Mouse (Mus musculus) myocyte (in vitro differentiated cells): ENCODE data around the gene B3gntl1. TPM values are rescaled to one million over a fixed set of nuclear protein-coding genes. Genes with fewer than 3 reads are reported as not detected.

Source experiments
- H3K27me3 ChIP-seq: one replicate; pipeline ENCODE4 v1.6.1; 2011; ENCODE audit not compliant: control insufficient read depth, insufficient read depth, insufficient read length
- H3K36me3 ChIP-seq: one replicate; pipeline ENCODE4 v1.6.1; 2011; ENCODE audit not compliant: control insufficient read depth, insufficient read depth
- H3K4me2 ChIP-seq: one replicate; pipeline ENCODE4 v1.6.1; 2011; ENCODE audit warnings: low read depth, control low read depth
- H3K4me3 ChIP-seq: one replicate; pipeline ENCODE4 v1.5.1; 2011; ENCODE audit warnings: mild to moderate bottlenecking, control low read depth, moderate library complexity
- H3K79me2 ChIP-seq: one replicate; pipeline ENCODE4 v1.6.1; 2011; ENCODE audit not compliant: control insufficient read depth, insufficient read depth
- H3ac ChIP-seq: one replicate; pipeline ENCODE4 v1.6.1; 2011; ENCODE audit not compliant: control insufficient read depth, insufficient read length
- CEBPB ChIP-seq: IDR thresholded peaks from 2 replicates; pipeline ENCODE4 v1.6.1; 2011; ENCODE audit warnings: mild to moderate bottlenecking, moderate library complexity; ENCODE audit not compliant: poor library complexity, insufficient read depth, severe bottlenecking
- E2F4 ChIP-seq: IDR thresholded peaks from one replicate; pipeline ENCODE4 v1.6.1; 2011; ENCODE audit warnings: mild to moderate bottlenecking, control low read depth, moderate library complexity; ENCODE audit not compliant: insufficient read depth
- MAX ChIP-seq: IDR thresholded peaks from one replicate; pipeline ENCODE4 v1.6.1; 2011; ENCODE audit warnings: low read depth, mild to moderate bottlenecking, control low read depth
- MYOD1 ChIP-seq, 3 experiments: IDR thresholded peaks; one replicate each; pipeline ENCODE4 v1.6.1; 2011; ENCODE audit warnings: control low read depth in 2 of 3, low read depth in 2 of 3, mild to moderate bottlenecking in 2 of 3, moderate library complexity in 1 of 3; ENCODE audit not compliant: insufficient read length in 2 of 3, control insufficient read depth in 1 of 3
- MYOG ChIP-seq, 3 experiments: IDR thresholded peaks; one replicate each; pipeline ENCODE4 v1.6.1; 2011; ENCODE audit warnings: control low read depth in 2 of 3, low read depth in 2 of 3, mild to moderate bottlenecking in 2 of 3; ENCODE audit not compliant: insufficient read length in 2 of 3, control insufficient read depth in 1 of 3, insufficient read depth in 1 of 3
- POLR2A ChIP-seq: IDR thresholded peaks from one replicate; pipeline ENCODE4 v1.6.1; 2011; ENCODE audit warnings: low read depth, mild to moderate bottlenecking, control low read depth, moderate library complexity; ENCODE audit not compliant: insufficient read length
- POLR2AphosphoS2 ChIP-seq: IDR thresholded peaks from one replicate; pipeline ENCODE4 v1.6.1; 2011; ENCODE audit warnings: low read depth, control low read depth; ENCODE audit not compliant: insufficient read length
- REST ChIP-seq: IDR thresholded peaks from one replicate; pipeline ENCODE4 v1.6.1; 2011; ENCODE audit warnings: mild to moderate bottlenecking, control low read depth, moderate library complexity; ENCODE audit not compliant: insufficient read depth, insufficient read length
- SRF ChIP-seq: IDR thresholded peaks from one replicate; pipeline ENCODE4 v1.6.1; 2011; ENCODE audit warnings: low read depth; ENCODE audit not compliant: control insufficient read depth, insufficient read length
- TCF12 ChIP-seq: IDR thresholded peaks from one replicate; pipeline ENCODE4 v1.6.1; 2011; ENCODE audit warnings: mild to moderate bottlenecking, control low read depth; ENCODE audit not compliant: poor library complexity, insufficient read depth, severe bottlenecking
- TCF3 ChIP-seq: IDR thresholded peaks from one replicate; pipeline ENCODE4 v1.6.1; 2011; ENCODE audit warnings: low read depth, control low read depth; ENCODE audit not compliant: insufficient read length
- USF1 ChIP-seq: IDR thresholded peaks from one replicate; pipeline ENCODE4 v1.6.1; 2011; ENCODE audit warnings: low read depth, mild to moderate bottlenecking, control low read depth, moderate library complexity
- polyA plus RNA-seq: library from polyadenylated mRNA; unstranded; fragments of >200 nt; fragmentation: generic; extraction: Trizol; gene quantifications from one replicate; pipeline ENCODE4 v1.2.1, GENCODE M21; 2012; ENCODE audit warnings: missing spikeins

Gene B3gntl1
- polyA plus RNA-seq, 1 experiment, result 5.4 TPM

- Histone ChIP-seq H3K27me3 (no peaks in the 10 kb centered on the region), H3K4me2 (no peak overlapping the region), H3K79me2 (no peaks in the 10 kb centered on the region), H3K4me3 (no peak overlapping the region), H3ac (no peak overlapping the region), H3K36me3 (no peaks in the 10 kb centered on the region)
- TF ChIP-seq POLR2A (no peak), MAX (no peak), MYOD1 (IDR thresholded peaks at IDR 0.05; ENCODE audit: control insufficient read depth in 1 of 3, insufficient read length in 2 of 3, low read depth in 2 of 3) (no peak), MYOG (IDR thresholded peaks at IDR 0.05; ENCODE audit: control insufficient read depth in 1 of 3, insufficient read depth in 1 of 3, insufficient read length in 2 of 3, low read depth in 2 of 3) (no peak), SRF (no peak), TCF3 (no peak), TCF12 (no peak), CEBPB (no peak), USF1 (no peak), POLR2AphosphoS2 (no peak), E2F4 (no peak), REST (no peak)
These were observed 3.9 kb upstream of the B3gntl1 start for GRCm38 (mm10) chr11:121676836-121677235.

GRCm38 (mm10) chr11:121673629-121674028, 676 bp upstream of the B3gntl1 start:
- no peak for TF ChIP-seq MAX
- TF ChIP-seq USF1, result no peak
- no peak for TF ChIP-seq MYOD1 (IDR thresholded peaks at IDR 0.05; ENCODE audit: control insufficient read depth in 1 of 3, insufficient read length in 2 of 3, low read depth in 2 of 3)
- TF ChIP-seq SRF, result no peak
- no peak for TF ChIP-seq TCF12
- TF ChIP-seq E2F4, result no peak
- no peak for TF ChIP-seq REST
- TF ChIP-seq MYOG (IDR thresholded peaks at IDR 0.05; ENCODE audit: control insufficient read depth in 1 of 3, insufficient read depth in 1 of 3, insufficient read length in 2 of 3, low read depth in 2 of 3), result no peak
- no peak for TF ChIP-seq TCF3
- no peaks in the 10 kb centered on the region for H3K27me3 ChIP-seq
- no peak overlapping the region for H3ac ChIP-seq
- H3K79me2 ChIP-seq, result no peaks in the 10 kb centered on the region
- H3K4me2 ChIP-seq, result peak overlapping the region; percentile 73
- no peaks in the 10 kb centered on the region for H3K36me3 ChIP-seq
- H3K4me3 ChIP-seq, result peak overlapping the region; percentile 54

GRCm38 (mm10) chr11:121672312-121672989, 502 bp downstream of the B3gntl1 start:
- TF ChIP-seq POLR2AphosphoS2 (no peak), MYOD1 (IDR thresholded peaks at IDR 0.05; ENCODE audit: control insufficient read depth in 1 of 3, insufficient read length in 2 of 3, low read depth in 2 of 3) (no peak), USF1 (no peak), TCF12 (no peak), MYOG (IDR thresholded peaks at IDR 0.05; ENCODE audit: control insufficient read depth in 1 of 3, insufficient read depth in 1 of 3, insufficient read length in 2 of 3, low read depth in 2 of 3) (no peak), MAX (no peak), POLR2A (no peak), REST (no peak), TCF3 (no peak), SRF (no peak), CEBPB (no peak), E2F4 (no peak)
- H3K4me3 ChIP-seq, result peak overlapping the region; percentile 54
- H3K36me3 ChIP-seq, result no peaks in the 10 kb centered on the region
- no peak overlapping the region for H3ac ChIP-seq
- peak overlapping the region; percentile 98 for H3K4me2 ChIP-seq
- H3K79me2 ChIP-seq, result no peaks in the 10 kb centered on the region
- H3K27me3 ChIP-seq, result no peaks in the 10 kb centered on the region

- Histone ChIP-seq H3K4me3 (no peak overlapping the region), H3K27me3 (no peaks in the 10 kb centered on the region)
- TF ChIP-seq USF1 (no peak), POLR2A (no peak), CEBPB (no peak), SRF (no peak), E2F4 (no peak)
These were observed 2.0 kb downstream of the B3gntl1 start for GRCm38 (mm10) chr11:121670926-121671325.

More at GRCm38 (mm10) chr11:121670926-121671325, 2.0 kb downstream of the B3gntl1 start:
- H3K4me2 ChIP-seq, result no peak overlapping the region
- no peaks in the 10 kb centered on the region for H3K79me2 ChIP-seq
- no peaks in the 10 kb centered on the region for H3K36me3 ChIP-seq
- H3ac ChIP-seq, result no peak overlapping the region
